Mouse (Mus musculus): ENCODE data around the gene Klf16. TPM values are rescaled to one million over a fixed set of nuclear protein-coding genes. Genes with fewer than 3 reads are reported as not detected.

Klf16 gene
- total and polyA plus RNA-seq, 2 experiments: 0.74 to 5.5 TPM

DNA sequence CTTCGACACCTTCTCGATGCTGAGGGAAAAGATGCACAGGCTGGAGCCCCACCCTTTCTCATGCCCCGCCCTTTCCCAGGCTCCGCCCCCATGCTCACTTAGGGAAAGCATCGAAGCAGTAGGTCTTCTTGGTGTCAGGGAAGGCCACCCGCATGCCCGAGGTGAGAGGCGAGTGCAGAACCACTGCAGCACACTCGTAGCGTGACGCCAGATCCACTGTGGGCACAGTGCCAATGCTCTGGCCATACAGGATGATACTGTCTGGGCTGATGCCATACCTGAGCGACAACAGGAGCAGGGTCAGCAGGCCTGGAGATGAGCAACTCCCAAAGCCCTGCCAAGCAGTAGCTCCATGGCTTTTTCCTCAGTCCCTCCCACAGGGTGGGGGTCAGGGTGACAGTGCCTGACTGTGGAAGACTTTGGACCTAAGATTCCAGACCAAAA lies 6.9 kb upstream of the Klf16 start:
- no peak overlapping the region for H3K9ac ChIP-seq (ENCODE audit: low read depth, low read length)
- TF ChIP-seq CTCF (IDR thresholded peaks at IDR 0.05; ENCODE audit: low read depth, low read length) (no peak), POLR2A (IDR thresholded peaks at IDR 0.05; ENCODE audit: extremely low read depth, insufficient read depth, low read length) (no peak)
- no peaks in the 10 kb centered on the region for H3K36me3 ChIP-seq (ENCODE audit: control insufficient read depth, insufficient read depth, low read length)
- DNase-seq (ENCODE audit: extremely low read depth, low read depth, low spot score): peak; percentile 86
- peaks cover 26% of the 10 kb centered on the region for H3K4me1 ChIP-seq (ENCODE audit: control insufficient read depth, insufficient read depth, low read length)
- no peak overlapping the region for H3K4me3 ChIP-seq (ENCODE audit: insufficient read depth, low read depth, low read length)
- H3K79me2 ChIP-seq (ENCODE audit: control insufficient read depth, insufficient read depth, low read length): peaks cover 33% of the 10 kb centered on the region
- peak overlapping the region; percentile 69 for H3K27ac ChIP-seq (replicated peaks; ENCODE audit: insufficient read depth, low read depth, low read length)
- WGBS: 32% methylated on average over 12 of the region's 12 CpGs
- no peaks in the 10 kb centered on the region for H3K27me3 ChIP-seq (ENCODE audit: control insufficient read depth, insufficient read depth, low read length)

DNA sequence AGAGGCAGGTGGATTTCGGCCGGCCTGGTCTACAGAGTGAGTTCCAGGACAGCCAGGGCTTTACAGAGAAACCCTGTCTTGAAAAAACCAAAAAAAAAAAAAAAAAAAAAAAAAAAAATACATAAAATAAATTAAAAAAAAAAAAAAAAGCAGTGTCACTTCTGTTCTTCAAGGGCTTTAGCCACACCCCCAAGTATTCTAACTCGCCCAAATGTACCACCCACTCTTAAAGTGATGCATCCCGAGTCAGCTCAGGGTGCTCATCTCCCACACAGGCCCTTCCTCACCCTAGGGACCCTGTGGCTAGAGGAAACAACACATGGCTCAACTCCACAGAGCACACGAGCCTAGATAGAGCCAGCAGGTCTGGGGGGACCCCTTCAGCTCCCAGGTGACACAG lies 5.9 kb upstream of the Klf16 start:
- H3K79me2 ChIP-seq (ENCODE audit: control insufficient read depth, insufficient read depth, low read length): peaks cover 23% of the 10 kb centered on the region
- TF ChIP-seq POLR2A (IDR thresholded peaks at IDR 0.05; ENCODE audit: extremely low read depth, insufficient read depth, low read length) (no peak), CTCF (IDR thresholded peaks at IDR 0.05; ENCODE audit: low read depth, low read length) (no peak)
- no peak overlapping the region for H3K27ac ChIP-seq (replicated peaks; ENCODE audit: insufficient read depth, low read depth, low read length)
- no peak overlapping the region for H3K9ac ChIP-seq (ENCODE audit: low read depth, low read length)
- H3K36me3 ChIP-seq (ENCODE audit: control insufficient read depth, insufficient read depth, low read length): no peaks in the 10 kb centered on the region
- H3K27me3 ChIP-seq (ENCODE audit: control insufficient read depth, insufficient read depth, low read length): no peaks in the 10 kb centered on the region
- DNase-seq (ENCODE audit: extremely low read depth, low read depth, low spot score): no peak
- H3K4me1 ChIP-seq (ENCODE audit: control insufficient read depth, insufficient read depth, low read length): peaks cover 21% of the 10 kb centered on the region
- H3K4me3 ChIP-seq (ENCODE audit: insufficient read depth, low read depth, low read length): no peak overlapping the region
- WGBS: 85% methylated on average over 5 of the region's 5 CpGs

DNA sequence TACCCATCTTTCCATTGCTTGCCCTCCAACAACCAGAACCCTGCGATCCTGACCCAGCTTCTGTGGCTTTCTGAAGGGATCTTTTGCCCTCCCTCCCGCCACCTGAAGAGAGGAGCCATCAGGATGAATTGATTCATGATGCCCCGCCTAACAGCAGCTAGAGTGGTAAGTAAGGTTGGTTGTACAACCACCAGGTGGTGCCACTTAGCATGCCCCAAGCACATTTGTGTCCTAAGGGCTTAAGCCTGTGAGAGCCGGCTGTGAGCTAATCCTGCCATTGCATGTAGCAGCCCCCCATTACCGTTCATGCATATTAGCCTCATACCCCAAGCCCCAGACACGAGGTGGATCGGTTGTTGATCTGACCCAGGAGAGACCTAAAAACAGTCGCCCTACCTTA lies 1.8 kb upstream of the Klf16 start:
- 7% methylated on average over 8 of the region's 8 CpGs for WGBS
- Histone ChIP-seq H3K27ac (replicated peaks; ENCODE audit: insufficient read depth, low read depth, low read length) (peak overlapping the region; percentile 7), H3K27me3 (ENCODE audit: control insufficient read depth, insufficient read depth, low read length) (no peaks in the 10 kb centered on the region), H3K4me3 (ENCODE audit: insufficient read depth, low read depth, low read length) (no peak overlapping the region), H3K79me2 (ENCODE audit: control insufficient read depth, insufficient read depth, low read length) (peaks cover 16% of the 10 kb centered on the region), H3K9ac (ENCODE audit: low read depth, low read length) (peak overlapping the region; percentile 48), H3K36me3 (ENCODE audit: control insufficient read depth, insufficient read depth, low read length) (no peaks in the 10 kb centered on the region), H3K4me1 (ENCODE audit: control insufficient read depth, insufficient read depth, low read length) (peaks cover 11% of the 10 kb centered on the region)
- TF ChIP-seq CTCF (IDR thresholded peaks at IDR 0.05; ENCODE audit: low read depth, low read length) (peak; percentile 63), POLR2A (IDR thresholded peaks at IDR 0.05; ENCODE audit: extremely low read depth, insufficient read depth, low read length) (no peak)
- peak; percentile 78 for DNase-seq (ENCODE audit: extremely low read depth, low read depth, low spot score)

GRCm38 (mm10) chr10:80578131-80578750 lies 1.1 kb upstream of the Klf16 start:
- peak overlapping the region; percentile 83 for H3K4me3 ChIP-seq (ENCODE audit: insufficient read depth, low read depth, low read length)
- DNase-seq (ENCODE audit: extremely low read depth, low read depth, low spot score): peak; percentile 60
- peaks cover 16% of the 10 kb centered on the region for H3K79me2 ChIP-seq (ENCODE audit: control insufficient read depth, insufficient read depth, low read length)
- H3K4me1 ChIP-seq (ENCODE audit: control insufficient read depth, insufficient read depth, low read length): peaks cover 9% of the 10 kb centered on the region
- WGBS: under 1% methylated on average over 29 of the region's 29 CpGs
- peak overlapping the region; percentile 44 for H3K9ac ChIP-seq (ENCODE audit: low read depth, low read length)
- TF ChIP-seq POLR2A (IDR thresholded peaks at IDR 0.05; ENCODE audit: extremely low read depth, insufficient read depth, low read length) (no peak), CTCF (IDR thresholded peaks at IDR 0.05; ENCODE audit: low read depth, low read length) (peak; percentile 93)
- H3K36me3 ChIP-seq (ENCODE audit: control insufficient read depth, insufficient read depth, low read length): no peaks in the 10 kb centered on the region
- peak overlapping the region; percentile 66 for H3K27ac ChIP-seq (replicated peaks; ENCODE audit: insufficient read depth, low read depth, low read length)
- no peaks in the 10 kb centered on the region for H3K27me3 ChIP-seq (ENCODE audit: control insufficient read depth, insufficient read depth, low read length)

DNA sequence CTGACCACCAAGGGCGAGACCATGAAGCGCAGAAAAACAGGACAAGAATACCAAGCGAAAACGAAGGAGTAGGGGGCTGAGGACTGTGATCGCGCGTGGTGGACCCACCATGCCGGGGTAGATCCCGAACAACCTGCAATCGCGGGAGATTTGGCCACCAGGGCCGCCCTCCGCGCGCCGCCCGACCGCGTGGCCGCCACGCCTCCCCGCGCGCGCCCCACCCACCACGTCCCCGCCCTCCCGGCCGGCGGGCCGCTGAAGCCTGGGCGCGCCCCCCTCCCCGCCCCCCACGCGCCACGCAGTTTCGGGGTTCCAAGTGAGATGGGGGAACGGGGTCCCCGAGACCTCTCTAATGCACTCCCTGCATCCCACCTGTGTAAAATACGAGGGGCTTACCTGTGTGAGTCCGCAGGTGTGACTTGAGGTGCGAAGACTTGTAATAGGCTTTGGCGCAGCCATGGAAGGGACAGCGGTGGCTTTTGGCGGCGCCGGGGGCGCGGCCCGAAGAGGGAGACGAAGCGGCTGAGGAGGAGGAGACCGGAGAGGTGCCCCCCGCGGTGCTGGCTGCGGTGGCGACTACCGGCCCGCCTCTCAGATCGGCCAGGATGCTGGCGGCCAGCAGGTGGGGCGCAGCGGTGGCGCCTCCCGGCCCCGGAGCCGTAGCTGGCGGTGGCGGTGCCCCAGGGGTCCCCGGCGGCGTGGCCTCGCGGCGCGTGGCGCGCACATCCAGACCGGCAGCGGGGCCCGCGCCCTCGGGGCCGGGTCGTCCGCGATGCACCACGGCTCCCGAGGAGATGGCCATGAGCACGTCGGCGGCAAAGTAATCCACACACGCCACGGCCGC lies 548 bp downstream of the Klf16 start:
- Histone ChIP-seq H3K79me2 (ENCODE audit: control insufficient read depth, insufficient read depth, low read length) (peaks cover 19% of the 10 kb centered on the region), H3K4me1 (ENCODE audit: control insufficient read depth, insufficient read depth, low read length) (peaks cover 9% of the 10 kb centered on the region), H3K27ac (replicated peaks; ENCODE audit: insufficient read depth, low read depth, low read length) (peak overlapping the region; percentile 60), H3K36me3 (ENCODE audit: control insufficient read depth, insufficient read depth, low read length) (no peaks in the 10 kb centered on the region), H3K27me3 (ENCODE audit: control insufficient read depth, insufficient read depth, low read length) (no peaks in the 10 kb centered on the region), H3K4me3 (ENCODE audit: insufficient read depth, low read depth, low read length) (peak overlapping the region; percentile 93), H3K9ac (ENCODE audit: low read depth, low read length) (peak overlapping the region; percentile 94)
- DNase-seq (ENCODE audit: extremely low read depth, low read depth, low spot score): no peak
- TF ChIP-seq CTCF (IDR thresholded peaks at IDR 0.05; ENCODE audit: low read depth, low read length) (no peak; the same call in 1 of the 2 replicates), POLR2A (IDR thresholded peaks at IDR 0.05; ENCODE audit: extremely low read depth, insufficient read depth, low read length) (no peak)
- under 1% methylated on average over 90 of the region's 96 CpGs for WGBS

Measured in liver, adult 2 months (tissue).